Mouse (Mus musculus): Measurements from ENCODE around the gene Gm13199.

- no peak for TF ChIP-seq CTCF (IDR thresholded peaks at IDR 0.05; ENCODE audit: low read depth, low read length)
- TF ChIP-seq POLR2A (IDR thresholded peaks at IDR 0.05; ENCODE audit: insufficient read depth, low read length), result peak; percentile 95
- TF ChIP-seq EP300 (IDR thresholded peaks at IDR 0.05; ENCODE audit: insufficient read depth, low read depth, low read length), result no peak
These were observed 32.3 kb upstream of the Gm13199 start, which contains the start of gene Sec61a2 for GRCm38 (mm10) chr2:5894843-5895570.
